Mouse (Mus musculus): ENCODE data around the gene Pygo2. TPM values are rescaled to one million over a fixed set of nuclear protein-coding genes. Genes with fewer than 3 reads are reported as not detected.

Pygo2 gene
- polyA plus RNA-seq, 1 experiment from 2014 or later: 47.6 TPM

DNA sequence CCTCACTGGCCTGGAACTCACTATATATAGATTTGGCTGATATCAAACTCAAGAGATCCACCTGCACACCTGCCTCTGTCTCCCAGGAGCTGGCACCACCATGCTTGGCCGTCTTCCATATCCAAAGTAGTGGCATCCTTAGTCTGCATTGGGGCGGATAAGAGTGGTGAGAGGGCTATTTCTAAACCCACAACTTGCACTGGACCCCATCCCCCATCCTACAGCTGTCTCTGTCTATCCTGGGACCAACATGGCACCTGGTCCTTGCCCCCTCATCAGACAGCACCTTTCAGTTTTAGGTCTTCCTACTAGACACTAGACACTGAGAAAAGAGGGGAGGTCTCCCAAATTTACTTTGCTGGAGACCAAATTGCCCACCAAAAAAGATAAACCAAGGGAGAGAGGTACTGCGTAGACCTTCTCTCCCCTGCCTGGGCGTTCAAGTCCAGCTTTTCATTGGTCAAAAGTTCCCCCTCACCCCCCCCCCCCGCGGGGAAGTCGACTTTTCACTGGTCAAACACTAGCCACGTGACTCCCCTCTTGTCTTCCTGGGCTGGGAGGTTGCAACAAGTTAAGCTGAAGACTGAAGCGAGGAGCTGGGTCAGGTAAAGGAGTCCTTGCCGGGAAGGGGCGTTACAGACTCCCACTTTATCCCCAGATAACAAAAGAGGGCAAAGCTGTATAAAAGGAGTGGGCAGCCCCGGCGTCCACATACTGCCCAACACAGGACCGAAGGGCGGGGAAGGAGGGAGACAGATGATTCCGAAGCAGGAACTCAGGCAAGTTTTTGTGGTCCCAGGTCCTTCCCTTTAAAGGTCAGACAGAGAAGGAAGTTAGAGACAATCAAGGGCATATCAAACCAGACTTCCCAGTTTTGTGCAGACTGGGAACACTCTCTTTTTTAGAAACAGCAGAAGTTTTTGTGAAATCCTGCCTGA lies 6.4 kb downstream of the Pygo2 start, which contains the start of gene Pbxip1:
Gene Pbxip1, plus strand, starts transcription at position 531 of the 938 bp plus-strand sequence.
- peak within 1 kb of the TSS; percentile 24 for H3K4me3 ChIP-seq (ENCODE audit: low read depth, low read length)
- ATAC-seq: peak; percentile 54
- H3K4me1 ChIP-seq (ENCODE audit: control insufficient read depth, insufficient read depth, low read length): peaks cover 11% of the 10 kb centered on the region
- peaks cover 23% of the 10 kb centered on the region for H3K36me3 ChIP-seq (ENCODE audit: control insufficient read depth, insufficient read depth, low read length)
- H3K4me2 ChIP-seq (ENCODE audit: low read length): peak within 1 kb of the TSS; percentile 39
- no peak within 1 kb of the TSS for H3K27ac ChIP-seq (ENCODE audit: low read length)
- 5% methylated on average over 16 of the region's 16 CpGs for WGBS
- no peaks in the 10 kb centered on the region for H3K9me3 ChIP-seq (replicated peaks; ENCODE audit: control insufficient read depth, low read length, poor library complexity, severe bottlenecking)
- peak within 1 kb of the TSS; percentile 1; the same call in 1 of the 2 replicates for H3K9ac ChIP-seq (ENCODE audit: low read depth, low read length)
- no peaks in the 10 kb centered on the region for H3K27me3 ChIP-seq (ENCODE audit: control insufficient read depth, insufficient read depth, low read depth, low read length)

DNA sequence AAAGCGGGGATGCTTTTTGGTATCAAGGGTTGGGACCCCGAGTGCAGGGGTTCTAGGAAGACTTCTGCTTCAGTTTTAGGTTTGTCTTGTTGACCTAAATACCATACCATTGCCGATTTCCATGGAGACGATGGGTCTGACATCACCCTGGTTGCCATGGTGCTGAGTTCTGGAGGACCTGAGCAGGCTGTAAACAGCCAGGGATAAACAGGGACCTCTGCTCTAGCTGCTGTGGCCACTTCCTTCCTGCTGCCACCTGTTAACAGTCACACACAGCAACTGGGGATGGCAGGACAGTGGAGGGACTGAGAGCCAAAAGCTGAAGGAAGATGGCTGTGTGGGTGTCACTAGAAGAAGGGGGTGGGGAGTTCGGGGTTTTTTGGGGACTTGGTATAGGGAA lies 7.3 kb downstream of the Pygo2 start:
- WGBS: 19% methylated on average over 5 of the region's 5 CpGs
- ATAC-seq: no peak

DNA sequence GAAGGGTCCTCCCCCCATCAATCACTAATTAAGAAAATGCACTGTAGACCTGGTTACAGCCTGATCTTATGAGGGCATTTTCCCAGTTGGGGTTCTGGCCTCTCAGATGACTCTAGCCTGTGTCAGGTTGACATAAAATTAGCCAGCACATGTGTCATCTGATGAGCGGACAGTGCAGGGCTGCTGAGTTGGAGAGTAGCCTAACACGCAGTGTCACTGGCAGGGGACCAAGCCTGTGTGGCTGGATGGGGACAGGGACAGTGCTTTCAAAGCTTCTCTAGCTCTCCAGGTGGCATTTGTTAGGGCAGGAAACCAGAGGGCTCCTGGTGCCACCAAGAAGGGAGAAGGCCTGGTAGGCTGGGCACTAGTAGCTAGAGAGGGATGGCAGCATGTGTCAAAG lies 10.7 kb downstream of the Pygo2 start:
- Histone ChIP-seq H3K9ac (ENCODE audit: low read depth, low read length) (no peak overlapping the region), H3K4me1 (ENCODE audit: control insufficient read depth, insufficient read depth, low read length) (no peaks in the 10 kb centered on the region; the same call in 1 of the 2 replicates), H3K36me3 (ENCODE audit: control insufficient read depth, insufficient read depth, low read length) (no peaks in the 10 kb centered on the region), H3K27ac (ENCODE audit: low read length) (no peak overlapping the region), H3K27me3 (ENCODE audit: control insufficient read depth, insufficient read depth, low read depth, low read length) (no peaks in the 10 kb centered on the region), H3K4me2 (ENCODE audit: low read length) (no peak overlapping the region), H3K4me3 (ENCODE audit: low read depth, low read length) (no peak overlapping the region), H3K9me3 (replicated peaks; ENCODE audit: control insufficient read depth, low read length, poor library complexity, severe bottlenecking) (no peaks in the 10 kb centered on the region)
- no peak for ATAC-seq
- WGBS: 99% methylated on average over 2 of the region's 2 CpGs

More for the DNA sequence above, 7.3 kb downstream of the Pygo2 start:
- Histone ChIP-seq H3K4me2 (ENCODE audit: low read length) (peak overlapping the region; percentile 39), H3K27ac (ENCODE audit: low read length) (no peak overlapping the region), H3K4me3 (ENCODE audit: low read depth, low read length) (no peak overlapping the region), H3K9ac (ENCODE audit: low read depth, low read length) (peak overlapping the region; percentile 1; the same call in 1 of the 2 replicates), H3K9me3 (replicated peaks; ENCODE audit: control insufficient read depth, low read length, poor library complexity, severe bottlenecking) (no peaks in the 10 kb centered on the region), H3K36me3 (ENCODE audit: control insufficient read depth, insufficient read depth, low read length) (peaks cover 22% of the 10 kb centered on the region), H3K4me1 (ENCODE audit: control insufficient read depth, insufficient read depth, low read length) (peaks cover 3% of the 10 kb centered on the region; the same call in 1 of the 2 replicates), H3K27me3 (ENCODE audit: control insufficient read depth, insufficient read depth, low read depth, low read length) (no peaks in the 10 kb centered on the region)

DNA sequence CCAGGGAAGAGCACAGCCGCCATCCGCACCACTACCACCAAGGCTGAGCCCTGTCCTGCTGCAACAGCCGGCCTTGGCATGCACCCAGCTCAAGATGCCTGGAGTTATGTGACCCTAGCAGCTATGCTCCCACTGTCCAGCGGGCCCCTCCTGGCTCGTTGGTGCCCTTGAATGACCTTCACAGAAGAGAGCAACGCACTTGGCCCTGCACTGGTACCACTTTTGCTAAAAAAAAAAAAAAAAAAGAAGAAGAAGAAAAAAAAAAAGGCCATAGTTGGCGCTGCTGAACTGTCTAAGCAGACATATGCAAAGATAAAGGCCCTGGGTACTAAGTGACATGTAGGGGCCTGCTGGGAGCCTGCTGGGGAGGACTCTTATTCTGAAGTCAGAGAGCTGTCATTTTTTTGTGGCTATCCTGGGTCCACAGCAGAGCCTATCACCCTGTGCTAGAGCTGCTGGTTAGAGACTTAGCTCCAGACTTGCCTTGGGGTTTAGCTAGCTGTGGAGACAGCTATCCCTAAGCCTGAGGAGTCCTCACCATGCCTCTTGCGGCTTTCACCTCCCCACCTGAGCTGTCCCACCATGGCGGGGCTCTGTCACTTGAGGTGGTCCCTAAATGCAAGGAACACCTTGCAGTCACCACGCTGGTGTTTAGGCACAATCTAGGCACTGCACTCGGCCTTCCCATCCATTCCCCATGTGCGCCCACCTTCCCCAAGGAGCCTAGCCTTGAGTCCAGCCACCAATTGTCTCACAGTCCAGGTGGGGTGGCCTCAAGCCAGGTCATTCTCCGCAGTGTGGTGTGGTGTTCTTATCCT lies 18.9 kb downstream of the Pygo2 start:
- Histone ChIP-seq H3K4me2 (ENCODE audit: low read length) (no peak overlapping the region), H3K4me3 (ENCODE audit: low read depth, low read length) (no peak overlapping the region), H3K27me3 (ENCODE audit: control insufficient read depth, insufficient read depth, low read depth, low read length) (no peaks in the 10 kb centered on the region), H3K4me1 (ENCODE audit: control insufficient read depth, insufficient read depth, low read length) (peaks cover 6% of the 10 kb centered on the region; the same call in 1 of the 2 replicates), H3K9ac (ENCODE audit: low read depth, low read length) (no peak overlapping the region), H3K27ac (ENCODE audit: low read length) (no peak overlapping the region), H3K36me3 (ENCODE audit: control insufficient read depth, insufficient read depth, low read length) (no peaks in the 10 kb centered on the region), H3K9me3 (replicated peaks; ENCODE audit: control insufficient read depth, low read length, poor library complexity, severe bottlenecking) (no peaks in the 10 kb centered on the region)
- ATAC-seq: 0 out of 2 replicates have a peak, but pooled peaks have one; percentile 19
- WGBS: 65% methylated on average over 13 of the region's 13 CpGs

DNA sequence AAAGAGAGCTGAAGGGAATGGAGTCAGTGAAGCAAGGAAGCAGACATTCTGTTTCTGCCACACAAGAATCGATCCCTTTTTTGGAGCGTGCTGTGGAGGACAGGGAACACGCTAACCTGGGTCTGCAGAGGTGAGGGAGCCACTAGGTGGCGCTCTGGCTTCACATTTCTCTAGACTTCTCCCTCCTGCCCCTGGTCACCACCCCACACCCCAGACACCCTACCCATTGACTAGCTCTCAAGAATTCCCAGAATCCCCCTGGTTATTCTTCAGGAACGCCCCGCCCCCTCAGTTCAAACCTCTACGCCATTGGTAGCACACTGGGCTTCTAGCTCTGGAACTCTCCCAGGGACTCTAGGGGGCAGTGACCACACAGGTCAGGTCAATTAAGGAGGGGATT lies 19.5 kb downstream of the Pygo2 start:
- WGBS: 42% methylated on average over 7 of the region's 7 CpGs
- peaks cover 6% of the 10 kb centered on the region; the same call in 1 of the 2 replicates for H3K4me1 ChIP-seq (ENCODE audit: control insufficient read depth, insufficient read depth, low read length)
- no peak overlapping the region for H3K4me3 ChIP-seq (ENCODE audit: low read depth, low read length)
- ATAC-seq: 0 out of 2 replicates have a peak, but pooled peaks have one; percentile 52
- H3K9me3 ChIP-seq (replicated peaks; ENCODE audit: control insufficient read depth, low read length, poor library complexity, severe bottlenecking): no peaks in the 10 kb centered on the region
- no peaks in the 10 kb centered on the region for H3K36me3 ChIP-seq (ENCODE audit: control insufficient read depth, insufficient read depth, low read length)
- H3K27me3 ChIP-seq (ENCODE audit: control insufficient read depth, insufficient read depth, low read depth, low read length): no peaks in the 10 kb centered on the region
- no peak overlapping the region for H3K27ac ChIP-seq (ENCODE audit: low read length)
- no peak overlapping the region for H3K4me2 ChIP-seq (ENCODE audit: low read length)
- H3K9ac ChIP-seq (ENCODE audit: low read depth, low read length): no peak overlapping the region

DNA sequence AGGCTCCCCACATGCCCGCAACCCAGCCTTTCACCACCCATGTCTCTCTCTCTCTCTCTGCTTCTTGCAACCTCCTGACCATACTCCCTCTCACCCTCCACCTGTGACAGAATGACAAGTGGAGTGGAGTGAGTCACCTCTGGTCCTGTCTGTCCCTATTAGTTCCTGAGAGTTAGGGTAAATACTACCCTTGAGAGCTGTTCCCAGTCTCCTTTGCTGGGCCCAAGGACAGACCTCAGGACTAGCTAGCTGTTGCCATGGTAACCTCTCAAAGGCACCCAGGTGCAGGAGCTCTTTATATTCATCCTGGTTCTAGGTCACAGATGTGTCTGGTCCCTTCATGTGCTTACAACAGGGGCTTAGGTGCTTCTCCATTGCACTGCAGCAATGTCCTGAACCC lies 21.9 kb downstream of the Pygo2 start:
- no peaks in the 10 kb centered on the region for H3K36me3 ChIP-seq (ENCODE audit: control insufficient read depth, insufficient read depth, low read length)
- H3K9ac ChIP-seq (ENCODE audit: low read depth, low read length): no peak overlapping the region; the same call in 1 of the 2 replicates
- peaks cover 6% of the 10 kb centered on the region; the same call in 1 of the 2 replicates for H3K4me1 ChIP-seq (ENCODE audit: control insufficient read depth, insufficient read depth, low read length)
- no peak for ATAC-seq
- no peaks in the 10 kb centered on the region for H3K9me3 ChIP-seq (replicated peaks; ENCODE audit: control insufficient read depth, low read length, poor library complexity, severe bottlenecking)
- no peak overlapping the region for H3K4me3 ChIP-seq (ENCODE audit: low read depth, low read length)
- H3K4me2 ChIP-seq (ENCODE audit: low read length): no peak overlapping the region
- no peak overlapping the region for H3K27ac ChIP-seq (ENCODE audit: low read length)
- 95% methylated on average over 1 of the region's 1 CpGs for WGBS
- H3K27me3 ChIP-seq (ENCODE audit: control insufficient read depth, insufficient read depth, low read depth, low read length): no peaks in the 10 kb centered on the region

DNA sequence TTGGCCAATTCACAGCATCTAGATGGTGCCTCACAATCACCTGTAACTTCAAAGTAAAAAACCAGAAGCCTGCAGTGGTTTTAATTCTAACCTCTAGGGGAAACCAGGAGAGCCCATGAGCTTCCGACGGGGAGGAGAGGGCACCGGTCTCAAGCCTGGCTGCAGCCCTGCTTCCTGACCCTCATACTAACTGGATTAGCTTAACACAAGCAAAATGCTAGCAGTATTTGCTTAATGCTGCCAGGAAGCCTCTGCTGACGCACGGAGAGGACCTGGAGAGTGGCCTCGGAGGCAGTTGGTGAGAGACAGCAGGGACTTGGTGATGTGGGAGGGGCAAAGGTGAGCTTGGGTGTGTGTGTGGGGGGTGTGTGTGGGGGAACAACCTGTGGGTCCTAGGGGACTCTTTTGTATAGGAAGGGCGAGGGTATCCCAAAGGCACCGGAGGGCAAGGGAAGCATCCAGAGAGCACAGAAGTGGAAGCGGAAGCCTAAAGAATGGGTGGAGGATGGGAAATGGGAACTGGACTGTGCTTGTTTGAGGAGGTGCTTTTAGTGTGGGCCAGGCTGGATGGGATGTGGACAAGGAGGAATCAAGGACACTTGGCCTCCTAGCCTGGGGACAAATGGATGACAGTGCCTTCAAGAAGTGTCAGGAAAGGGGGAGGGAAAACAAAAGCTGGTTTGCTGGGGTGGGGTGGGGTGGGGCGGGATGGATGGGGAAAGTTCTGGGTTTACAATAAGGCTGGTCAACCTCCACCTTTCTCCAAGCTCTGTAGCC lies 24.6 kb downstream of the Pygo2 start, which contains the start of gene Pmvk:
Gene Pmvk, plus strand, starts transcription at position 141 of the 777 bp plus-strand sequence.
- H3K27me3 ChIP-seq (ENCODE audit: control insufficient read depth, insufficient read depth, low read depth, low read length): no peaks in the 10 kb centered on the region
- H3K4me3 ChIP-seq (ENCODE audit: low read depth, low read length): no peak within 1 kb of the TSS
- no peak within 1 kb of the TSS for H3K4me2 ChIP-seq (ENCODE audit: low read length)
- ATAC-seq: no peak
- H3K36me3 ChIP-seq (ENCODE audit: control insufficient read depth, insufficient read depth, low read length): no peaks in the 10 kb centered on the region
- peaks cover 11% of the 10 kb centered on the region for H3K4me1 ChIP-seq (ENCODE audit: control insufficient read depth, insufficient read depth, low read length)
- 59% methylated on average over 10 of the region's 10 CpGs for WGBS
- H3K9me3 ChIP-seq (replicated peaks; ENCODE audit: control insufficient read depth, low read length, poor library complexity, severe bottlenecking): no peaks in the 10 kb centered on the region
- H3K9ac ChIP-seq (ENCODE audit: low read depth, low read length): no peak within 1 kb of the TSS
- H3K27ac ChIP-seq (ENCODE audit: low read length): no peak within 1 kb of the TSS

DNA sequence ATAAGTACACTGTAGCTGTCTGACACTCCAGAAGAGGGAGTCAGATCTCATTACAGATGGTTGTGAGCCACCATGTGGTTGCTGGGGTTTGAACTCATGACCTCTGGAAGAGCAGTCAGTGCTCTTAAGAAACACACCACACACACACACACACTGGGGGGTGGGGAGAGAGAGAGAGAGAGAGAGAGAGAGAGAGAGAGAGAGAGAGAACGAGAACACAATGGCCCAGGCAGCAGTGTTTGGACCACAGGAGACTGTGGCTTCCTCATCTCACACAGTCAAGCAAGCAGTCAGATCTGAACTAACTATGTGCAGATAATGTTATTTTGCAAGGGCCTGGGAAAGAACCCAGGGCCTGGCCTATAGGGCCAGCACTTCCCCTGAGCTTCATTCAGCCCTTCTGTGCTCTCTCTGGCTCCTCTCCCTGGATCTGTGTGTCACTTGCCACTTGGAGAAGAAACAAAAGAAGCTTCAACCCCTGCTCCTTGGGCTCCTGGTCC lies 25.8 kb downstream of the Pygo2 start:
- Histone ChIP-seq H3K36me3 (ENCODE audit: control insufficient read depth, insufficient read depth, low read length) (no peaks in the 10 kb centered on the region), H3K27ac (ENCODE audit: low read length) (no peak overlapping the region), H3K9ac (ENCODE audit: low read depth, low read length) (no peak overlapping the region), H3K27me3 (ENCODE audit: control insufficient read depth, insufficient read depth, low read depth, low read length) (no peaks in the 10 kb centered on the region), H3K4me2 (ENCODE audit: low read length) (no peak overlapping the region), H3K4me3 (ENCODE audit: low read depth, low read length) (no peak overlapping the region), H3K9me3 (replicated peaks; ENCODE audit: control insufficient read depth, low read length, poor library complexity, severe bottlenecking) (no peaks in the 10 kb centered on the region), H3K4me1 (ENCODE audit: control insufficient read depth, insufficient read depth, low read length) (peaks cover 24% of the 10 kb centered on the region)
- WGBS: 42% methylated on average over 1 of the region's 1 CpGs
- no peak for ATAC-seq
